Mouse (Mus musculus): ENCODE measurements at regions not wholly inside any gene's neighbourhood (a gene's known extent, or its start where the extent isn't known, plus 50 kb on each side); places are given as distances from the start of the nearest gene placed in this dataset.

DNA sequence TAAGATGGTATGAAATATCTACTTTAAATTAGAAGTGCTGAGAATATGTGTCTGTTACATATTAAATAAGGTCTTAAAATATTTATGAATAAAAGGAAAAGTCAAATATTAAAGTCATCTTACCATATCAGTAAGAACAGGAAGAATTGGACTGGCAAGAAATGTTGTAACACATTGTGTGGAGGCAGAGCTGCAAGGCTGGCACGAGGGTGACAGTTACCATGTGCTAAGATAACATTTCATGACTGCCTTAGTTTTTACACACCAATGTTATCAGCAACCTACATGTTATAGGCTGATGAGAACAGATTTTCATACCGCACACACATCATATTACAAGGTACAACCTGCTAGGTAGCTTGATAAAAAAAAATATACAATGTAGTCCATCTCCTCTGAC is 746.2 kb upstream of the Intu start:
- H3K4me1 ChIP-seq (ENCODE audit: control insufficient read depth, insufficient read depth, low read length): no peaks in the 10 kb centered on the region
- no peaks in the 10 kb centered on the region for H3K27me3 ChIP-seq (ENCODE audit: control insufficient read depth, insufficient read depth, low read length, poor library complexity, severe bottlenecking)
- no peaks in the 10 kb centered on the region for H3K36me3 ChIP-seq (ENCODE audit: control insufficient read depth, insufficient read depth, low read length, poor library complexity, severe bottlenecking)
- no peaks in the 10 kb centered on the region for H3K9me3 ChIP-seq (replicated peaks; ENCODE audit: control insufficient read depth, insufficient read depth, low read length, poor library complexity, severe bottlenecking)
- no peak for TF ChIP-seq CTCF (IDR thresholded peaks at IDR 0.05; ENCODE audit: low read depth, low read length)
- TF ChIP-seq EP300 (IDR thresholded peaks at IDR 0.05; ENCODE audit: insufficient read depth, low read depth, low read length): no peak
- TF ChIP-seq POLR2A (IDR thresholded peaks at IDR 0.05; ENCODE audit: insufficient read depth, low read length): no peak
- no peak overlapping the region for H3K4me3 ChIP-seq (ENCODE audit: low read depth, low read length)
- H3K9ac ChIP-seq (ENCODE audit: low read depth, poor library complexity, severe bottlenecking): no peak overlapping the region
- H3K27ac ChIP-seq (ENCODE audit: insufficient read depth, low read length): no peak overlapping the region

DNA sequence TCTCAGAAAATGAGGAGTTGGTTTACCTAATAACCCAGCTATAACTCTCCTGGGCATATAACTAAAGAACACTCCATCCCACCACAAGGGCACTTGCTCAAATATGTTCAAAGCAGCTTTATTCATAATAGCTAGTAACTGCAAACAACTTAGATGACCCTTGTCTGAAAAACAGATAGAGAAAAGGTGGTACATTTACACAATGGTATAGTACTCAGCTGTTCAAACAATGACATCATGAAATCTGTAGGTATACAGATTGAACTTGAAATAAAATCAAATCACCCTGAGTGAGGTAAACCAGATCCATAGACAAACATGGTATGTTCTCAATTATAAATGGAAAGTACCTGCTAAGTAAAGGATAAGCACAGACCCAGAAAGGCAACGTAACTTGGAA is 721.5 kb upstream of the Intu start:
- Histone ChIP-seq H3K4me3 (ENCODE audit: low read depth, low read length) (no peak overlapping the region), H3K9me3 (replicated peaks; ENCODE audit: control insufficient read depth, insufficient read depth, low read length, poor library complexity, severe bottlenecking) (no peaks in the 10 kb centered on the region), H3K4me1 (ENCODE audit: control insufficient read depth, insufficient read depth, low read length) (no peaks in the 10 kb centered on the region), H3K36me3 (ENCODE audit: control insufficient read depth, insufficient read depth, low read length, poor library complexity, severe bottlenecking) (no peaks in the 10 kb centered on the region), H3K9ac (ENCODE audit: low read depth, poor library complexity, severe bottlenecking) (no peak overlapping the region), H3K27me3 (ENCODE audit: control insufficient read depth, insufficient read depth, low read length, poor library complexity, severe bottlenecking) (no peaks in the 10 kb centered on the region), H3K27ac (ENCODE audit: insufficient read depth, low read length) (no peak overlapping the region)
- TF ChIP-seq EP300 (IDR thresholded peaks at IDR 0.05; ENCODE audit: insufficient read depth, low read depth, low read length): no peak

DNA sequence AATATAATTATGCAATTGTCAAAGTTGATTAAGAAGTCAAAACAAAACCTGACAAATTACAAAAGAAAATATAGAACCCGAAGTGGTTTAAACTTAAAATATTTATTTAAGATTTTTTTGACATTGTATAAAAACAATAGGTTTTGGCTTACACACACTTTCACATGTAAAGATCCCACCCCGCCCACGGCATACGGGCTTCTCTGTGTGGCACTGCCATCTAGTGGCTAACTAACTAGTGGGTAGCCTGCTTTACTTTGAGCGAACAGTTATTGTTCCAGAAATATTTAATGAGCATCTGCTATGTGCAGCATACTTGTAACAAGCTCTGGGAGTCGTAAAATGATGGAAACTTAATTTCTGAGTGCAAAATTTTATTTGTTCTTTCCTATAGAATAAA is 716.3 kb upstream of the Intu start:
- no peaks in the 10 kb centered on the region for H3K36me3 ChIP-seq (ENCODE audit: control insufficient read depth, insufficient read depth, low read length, poor library complexity, severe bottlenecking)

DNA sequence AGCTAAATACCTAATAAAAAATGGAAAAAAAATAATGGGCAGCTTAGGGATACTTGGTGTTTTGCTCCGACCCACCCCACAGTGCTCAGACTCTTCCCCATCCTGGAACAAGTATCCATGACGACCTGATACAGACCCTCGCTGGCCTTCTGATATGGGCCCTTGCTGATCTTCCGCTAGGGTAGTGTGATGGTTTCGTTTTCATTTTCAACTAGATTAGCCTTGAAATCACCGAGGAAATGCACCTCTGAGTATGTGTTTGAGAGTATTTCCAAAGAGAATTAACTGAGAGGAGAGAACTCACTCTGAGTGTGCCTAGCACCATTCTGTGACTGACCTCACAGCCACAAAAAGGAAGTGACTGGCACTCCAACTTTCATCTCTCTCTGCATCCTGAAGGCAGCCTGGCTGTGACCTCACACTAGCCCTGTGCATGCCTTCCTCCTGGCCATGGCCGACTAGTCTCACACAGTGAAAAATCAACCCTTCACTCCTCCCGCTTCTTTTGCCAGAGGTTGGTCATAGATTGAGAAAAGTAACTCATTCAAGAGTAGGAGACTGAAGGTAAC is 700.5 kb upstream of the Intu start:
- Histone ChIP-seq H3K27ac (ENCODE audit: insufficient read depth, low read length) (no peak overlapping the region), H3K4me3 (ENCODE audit: low read depth, low read length) (no peak overlapping the region), H3K36me3 (ENCODE audit: control insufficient read depth, insufficient read depth, low read length, poor library complexity, severe bottlenecking) (no peaks in the 10 kb centered on the region), H3K27me3 (ENCODE audit: control insufficient read depth, insufficient read depth, low read length, poor library complexity, severe bottlenecking) (no peaks in the 10 kb centered on the region), H3K4me1 (ENCODE audit: control insufficient read depth, insufficient read depth, low read length) (no peaks in the 10 kb centered on the region), H3K9ac (ENCODE audit: low read depth, poor library complexity, severe bottlenecking) (no peak overlapping the region), H3K9me3 (replicated peaks; ENCODE audit: control insufficient read depth, insufficient read depth, low read length, poor library complexity, severe bottlenecking) (no peaks in the 10 kb centered on the region)
- no peak for TF ChIP-seq EP300 (IDR thresholded peaks at IDR 0.05; ENCODE audit: insufficient read depth, low read depth, low read length)

More for the DNA sequence above, 716.3 kb upstream of the Intu start:
- no peaks in the 10 kb centered on the region for H3K9me3 ChIP-seq (replicated peaks; ENCODE audit: control insufficient read depth, insufficient read depth, low read length, poor library complexity, severe bottlenecking)
- no peaks in the 10 kb centered on the region for H3K27me3 ChIP-seq (ENCODE audit: control insufficient read depth, insufficient read depth, low read length, poor library complexity, severe bottlenecking)
- no peaks in the 10 kb centered on the region for H3K4me1 ChIP-seq (ENCODE audit: control insufficient read depth, insufficient read depth, low read length)
- H3K4me3 ChIP-seq (ENCODE audit: low read depth, low read length): no peak overlapping the region
- TF ChIP-seq POLR2A (IDR thresholded peaks at IDR 0.05; ENCODE audit: insufficient read depth, low read length) (no peak), CTCF (IDR thresholded peaks at IDR 0.05; ENCODE audit: low read depth, low read length) (peak; percentile 60)
- no peak overlapping the region for H3K9ac ChIP-seq (ENCODE audit: low read depth, poor library complexity, severe bottlenecking)
- no peak overlapping the region for H3K27ac ChIP-seq (ENCODE audit: insufficient read depth, low read length)

DNA sequence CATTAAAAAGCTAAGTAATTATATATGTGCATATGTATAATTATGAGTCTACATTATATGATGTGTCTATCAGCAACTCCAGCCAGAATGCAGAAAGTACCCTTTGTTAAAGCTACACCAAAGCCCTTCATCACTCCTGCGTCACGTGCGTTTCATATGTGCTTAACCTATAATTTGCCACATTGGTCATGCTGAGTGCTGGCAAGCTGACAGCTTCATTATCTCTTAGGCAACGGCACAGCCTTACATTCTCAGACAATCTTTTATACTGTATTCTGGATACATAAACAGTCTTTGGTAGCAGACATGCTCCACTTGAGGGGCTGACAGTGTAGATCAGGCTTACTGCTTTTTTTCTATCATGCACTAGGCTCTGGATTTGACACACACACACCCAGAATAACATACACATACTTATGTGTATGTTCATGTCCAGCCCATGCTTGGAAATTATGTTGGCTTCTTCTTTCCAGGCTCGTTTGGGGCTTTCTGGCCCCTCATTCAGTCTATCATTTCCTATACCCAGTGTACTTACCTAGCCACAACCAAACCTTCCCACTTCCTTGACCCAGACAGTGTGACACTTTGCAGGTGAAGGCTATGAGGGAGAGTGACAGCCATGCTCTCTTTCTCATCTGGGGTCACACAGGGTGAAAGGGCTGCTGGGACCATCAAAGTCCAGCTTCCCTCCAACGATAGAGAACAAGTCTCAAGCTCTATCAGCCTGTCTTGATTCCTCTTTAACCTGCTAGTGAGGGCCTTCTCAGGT is 692.5 kb upstream of the Intu start:
- H3K9ac ChIP-seq (ENCODE audit: low read depth, poor library complexity, severe bottlenecking): no peak overlapping the region
- TF ChIP-seq CTCF (IDR thresholded peaks at IDR 0.05; ENCODE audit: low read depth, low read length): no peak
- TF ChIP-seq EP300 (IDR thresholded peaks at IDR 0.05; ENCODE audit: insufficient read depth, low read depth, low read length): no peak
- TF ChIP-seq POLR2A (IDR thresholded peaks at IDR 0.05; ENCODE audit: insufficient read depth, low read length): no peak
- no peaks in the 10 kb centered on the region for H3K9me3 ChIP-seq (replicated peaks; ENCODE audit: control insufficient read depth, insufficient read depth, low read length, poor library complexity, severe bottlenecking)
- no peaks in the 10 kb centered on the region for H3K4me1 ChIP-seq (ENCODE audit: control insufficient read depth, insufficient read depth, low read length)
- H3K36me3 ChIP-seq (ENCODE audit: control insufficient read depth, insufficient read depth, low read length, poor library complexity, severe bottlenecking): no peaks in the 10 kb centered on the region
- no peaks in the 10 kb centered on the region for H3K27me3 ChIP-seq (ENCODE audit: control insufficient read depth, insufficient read depth, low read length, poor library complexity, severe bottlenecking)
- no peak overlapping the region for H3K27ac ChIP-seq (ENCODE audit: insufficient read depth, low read length)
- no peak overlapping the region for H3K4me3 ChIP-seq (ENCODE audit: low read depth, low read length)

DNA sequence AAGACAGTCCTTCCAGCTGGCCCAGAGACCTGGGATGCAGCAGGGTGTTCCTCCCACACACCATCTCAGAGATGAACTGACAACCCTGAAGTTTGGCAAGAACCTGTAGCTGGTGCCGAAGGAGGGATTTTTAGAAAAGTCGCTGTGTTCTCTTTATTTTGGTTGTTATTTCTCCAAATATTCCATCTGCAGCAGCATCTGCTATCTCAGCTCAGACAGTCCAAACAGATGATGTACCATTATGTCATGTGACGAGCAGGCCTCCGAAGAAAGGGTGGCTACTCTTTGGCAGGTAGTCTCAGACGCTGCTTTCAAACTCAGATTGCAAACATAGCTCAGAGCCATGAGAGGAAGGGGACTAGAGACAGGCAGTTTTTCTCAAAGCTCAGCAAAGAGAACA is 690.1 kb upstream of the Intu start:
- no peak overlapping the region for H3K4me3 ChIP-seq (ENCODE audit: low read depth, low read length)
- no peaks in the 10 kb centered on the region for H3K36me3 ChIP-seq (ENCODE audit: control insufficient read depth, insufficient read depth, low read length, poor library complexity, severe bottlenecking)
- no peak overlapping the region for H3K27ac ChIP-seq (ENCODE audit: insufficient read depth, low read length)
- H3K9ac ChIP-seq (ENCODE audit: low read depth, poor library complexity, severe bottlenecking): no peak overlapping the region
- no peak for TF ChIP-seq EP300 (IDR thresholded peaks at IDR 0.05; ENCODE audit: insufficient read depth, low read depth, low read length)
- TF ChIP-seq CTCF (IDR thresholded peaks at IDR 0.05; ENCODE audit: low read depth, low read length): no peak
- H3K4me1 ChIP-seq (ENCODE audit: control insufficient read depth, insufficient read depth, low read length): no peaks in the 10 kb centered on the region
- H3K9me3 ChIP-seq (replicated peaks; ENCODE audit: control insufficient read depth, insufficient read depth, low read length, poor library complexity, severe bottlenecking): no peaks in the 10 kb centered on the region
- H3K27me3 ChIP-seq (ENCODE audit: control insufficient read depth, insufficient read depth, low read length, poor library complexity, severe bottlenecking): no peaks in the 10 kb centered on the region
